Comparison of ENCODE assay signal across 8 mouse cellular contexts in genomic region chr7:5020000-5020681, GRCm38 (mm10). TPM values are rescaled to one million over a fixed set of nuclear protein-coding genes. Genes with fewer than 3 reads are reported as not detected.
A peak's percentile ranks its signal among the peaks of the same experiment; 100 is the strongest.
DNase-seq lines count a peak whose midpoint lies in the region; ATAC-seq and TF ChIP-seq lines count a peak whose summit lies in the region.

Zfp865 (plus strand) TSS chr7:5020376.
Ccdc106 (plus strand) TSS chr7:5020553.

- H3K27ac ChIP-seq in gastrocnemius, adult 2 months: peak within 1 kb of the TSS; percentile 98

- intact Hi-C loops in gastrocnemius, adult 2 months (cut with DNase I): no loop called here

- H3K27me3 ChIP-seq in megakaryocyte, embryonic 14.5 days (replicated peaks): no peaks in the 10 kb centered on the region

- no peak for TF ChIP-seq CTCF in gastrocnemius, adult 2 months (IDR thresholded peaks at IDR 0.05)

- 0 out of 2 replicates have a peak, but pooled peaks cover 3% of the 10 kb centered on the region for H3K9me3 ChIP-seq in megakaryocyte, embryonic 14.5 days

- DNase-seq in ZHBTc4 (ENCODE audit: low read depth, low spot score): peak; percentile 99
- DNase-seq in gastrocnemius, adult 2 months: peak; percentile 100
- DNase-seq in hindlimb bud, embryonic 11.5 days (ENCODE audit: extremely low spot score, low read depth, low spot score): peak; percentile 94
- DNase-seq in left cerebral cortex, adult 8-10 months (ENCODE audit: low spot score in 2 of 2): peak; percentile 98 to 99
- peak; percentile 99 for DNase-seq in right cerebral cortex, postnatal 10 days (ENCODE audit: low spot score in 2 of 2)
- peak; percentile 94 for DNase-seq in urinary bladder, postnatal 25 days (ENCODE audit: low spot score)

- peaks cover 57% of the 10 kb centered on the region for H3K36me3 ChIP-seq in megakaryocyte, embryonic 14.5 days (replicated peaks; ENCODE audit: low read length)

- H3K4me1 ChIP-seq in megakaryocyte, embryonic 14.5 days: peaks cover 78% of the 10 kb centered on the region

- peak within 1 kb of the TSS; percentile 97 for H3K4me3 ChIP-seq in gastrocnemius, adult 2 months
- H3K4me3 ChIP-seq in megakaryocyte, embryonic 14.5 days (replicated peaks): peak within 1 kb of the TSS; percentile 94

- ATAC-seq in common myeloid progenitor, adult 5-6 weeks (replicated peaks; ENCODE audit: low read depth, poor library complexity, severe bottlenecking): peak; percentile 85

RNA-seq across cellular contexts. Expression of gene Zfp865, which starts in this region (rescaled TPM):
- 9.5 and 14.3 TPM in 2 replicates for total RNA-seq in common myeloid progenitor, adult 5-6 weeks (2017)
- total RNA-seq in gastrocnemius, adult 2 months (2021): 10 to 100 TPM; 12.9 to 15.6 TPM
- 10 to 100 TPM; 33.5 to 38.8 (median 35.8) TPM for total RNA-seq in left cerebral cortex, adult 8-10 months (2022)
- polyA plus RNA-seq in megakaryocyte, embryonic 14.5 days (2012; ENCODE audit: insufficient read depth, low replicate concordance): 30.6 and 81.9 TPM in 2 replicates

RNA-seq across cellular contexts. Expression of gene Ccdc106, which starts in this region (rescaled TPM):
- 0.14 and 1.1 TPM in 2 replicates for total RNA-seq in common myeloid progenitor, adult 5-6 weeks (2017)
- not detected for total RNA-seq in gastrocnemius, adult 2 months (2021)
- total RNA-seq in left cerebral cortex, adult 8-10 months (2022): 10 to 100 TPM; 55.7 to 63.0 (median 59.8) TPM
- polyA plus RNA-seq in megakaryocyte, embryonic 14.5 days (2012; ENCODE audit: insufficient read depth, low replicate concordance): 7.3 and 34.4 TPM in 2 replicates

Comparison
In these comparisons a context has a peak if more than half of its experiments do, and no peak if none do; other contexts are left out.
1. Peak in every context shown above with its lines: DNase-seq, ATAC-seq, H3K4me3 ChIP-seq and H3K27ac ChIP-seq.
2. RNA of gene Ccdc106 (total RNA-seq): 55.7 to 63.0 TPM in left cerebral cortex, adult 8-10 months; 0.14 to 1.1 TPM in common myeloid progenitor, adult 5-6 weeks and not detected in gastrocnemius, adult 2 months; every median in the first group is over 10 times any median in the second.